Mouse (Mus musculus) heart, embryonic 13.5 days (tissue): Measurements from ENCODE around the gene Ddit4l. TPM values are rescaled to one million over a fixed set of nuclear protein-coding genes. Genes with fewer than 3 reads are reported as not detected.

Source experiments
- ATAC-seq: fragments of 200-750 bp; cut with Nextera tagmentation; 2 replicates; pipeline ENCODE4 v1.8.0; 2017; ENCODE audit warnings: moderate TSS enrichment; ENCODE audit not compliant: insufficient number of reproducible peaks, low FRiP score, low TSS enrichment; ENCODE audit errors: extremely low read depth
- H3K27ac ChIP-seq: fragments of 300-500 bp; sonication (generic); replicated peaks from 2 replicates; pipeline ENCODE4 v1.5.1; 2015; ENCODE audit warnings: moderate library complexity, mild to moderate bottlenecking, inconsistent platforms
- H3K27me3 ChIP-seq: fragments of 300-500 bp; sonication (generic); replicated peaks from 2 replicates; pipeline ENCODE4 v1.6.1; 2015; ENCODE audit warnings: mild to moderate bottlenecking, inconsistent platforms
- H3K36me3 ChIP-seq: fragments of 300-500 bp; sonication (generic); 2 replicates; pipeline ENCODE4 v1.6.1; 2015; ENCODE audit warnings: mild to moderate bottlenecking, inconsistent platforms
- H3K4me1 ChIP-seq: fragments of 300-500 bp; sonication (generic); 2 replicates; pipeline ENCODE4 v1.6.1; 2015; ENCODE audit warnings: inconsistent platforms
- H3K4me2 ChIP-seq: fragments of 300-500 bp; sonication (generic); 2 replicates; pipeline ENCODE4 v1.6.1; 2015; ENCODE audit warnings: inconsistent platforms, mild to moderate bottlenecking, moderate library complexity
- H3K4me3 ChIP-seq: fragments of 300-500 bp; sonication (generic); 2 replicates; pipeline ENCODE4 v1.5.1; 2015; ENCODE audit warnings: moderate library complexity, mild to moderate bottlenecking, inconsistent platforms
- H3K9ac ChIP-seq: fragments of 300-500 bp; sonication (generic); 2 replicates; pipeline ENCODE4 v1.6.1; 2015; ENCODE audit warnings: inconsistent platforms, mild to moderate bottlenecking, moderate library complexity
- H3K9me3 ChIP-seq: fragments of 300-500 bp; sonication (generic); 2 replicates; pipeline ENCODE4 v1.6.1; 2016; ENCODE audit warnings: inconsistent platforms
- WGBS: fragments of 180-500 bp; shearing (Covaris S2); methylation state at CpG from one replicate; pipeline ENCODE4 v1.1.7; 2015; ENCODE audit warnings: mixed read lengths; 5-methylcytosine and 5-hydroxymethylcytosine counted together
- polyA plus RNA-seq: library from polyadenylated mRNA; unstranded; fragments of >200 nt; fragmentation: Nextera tagmentation; extraction: Ambion mirVana; gene quantifications from 2 replicates; pipeline ENCODE4 v1.2.1, GENCODE M21; 2015

Ddit4l gene
- polyA plus RNA-seq, 1 experiment from 2014 or later = 6.3 TPM

- Histone ChIP-seq H3K27me3 (0 out of 2 replicates have a peak, but pooled peaks cover 3% of the 10 kb centered on the region), H3K27ac (no peak overlapping the region), H3K36me3 (no peaks in the 10 kb centered on the region), H3K4me2 (peak overlapping the region; percentile 98), H3K9ac (peak overlapping the region; percentile 80), H3K4me1 (peaks cover 25% of the 10 kb centered on the region), H3K9me3 (0 out of 2 replicates have a peak, but pooled peaks cover 3% of the 10 kb centered on the region), H3K4me3 (peak overlapping the region; percentile 73)
- ATAC-seq = 0 out of 2 replicates have a peak, but pooled peaks have one; percentile 33
- 40% methylated on average over 14 of the region's 14 CpGs for WGBS
Observed at GRCm38 (mm10) chr3:137622895-137623580, 1.6 kb downstream of the Ddit4l start.

GRCm38 (mm10) chr3:137623581-137624362 is 2.4 kb downstream of the Ddit4l start:
- Histone ChIP-seq H3K4me2 (peak overlapping the region; percentile 98), H3K4me1 (peaks cover 25% of the 10 kb centered on the region), H3K27ac (no peak overlapping the region), H3K4me3 (peak overlapping the region; percentile 73), H3K9ac (peak overlapping the region; percentile 80), H3K36me3 (no peaks in the 10 kb centered on the region), H3K27me3 (0 out of 2 replicates have a peak, but pooled peaks cover 3% of the 10 kb centered on the region), H3K9me3 (0 out of 2 replicates have a peak, but pooled peaks cover 3% of the 10 kb centered on the region)
- WGBS = 1% methylated on average over 47 of the region's 47 CpGs
- ATAC-seq = peak; percentile 75

- 0 out of 2 replicates have a peak, but pooled peaks cover 3% of the 10 kb centered on the region for H3K27me3 ChIP-seq
- H3K9me3 ChIP-seq = 0 out of 2 replicates have a peak, but pooled peaks cover 3% of the 10 kb centered on the region
- H3K27ac ChIP-seq = no peak overlapping the region
- peaks cover 25% of the 10 kb centered on the region for H3K4me1 ChIP-seq
- no peak overlapping the region for H3K4me3 ChIP-seq
- H3K36me3 ChIP-seq = no peaks in the 10 kb centered on the region
- H3K9ac ChIP-seq = no peak overlapping the region
- H3K4me2 ChIP-seq = 0 out of 2 replicates have a peak overlapping the region, but pooled peaks have one; percentile 98
- WGBS = 68% methylated on average over 5 of the region's 5 CpGs
- ATAC-seq = no peak
Observed at GRCm38 (mm10) chr3:137625054-137625453, 3.6 kb downstream of the Ddit4l start.

GRCm38 (mm10) chr3:137633726-137634125 is 12.3 kb downstream of the Ddit4l start:
- no peaks in the 10 kb centered on the region for H3K36me3 ChIP-seq
- H3K9me3 ChIP-seq = no peaks in the 10 kb centered on the region
- ATAC-seq = no peak
- no peak overlapping the region for H3K4me2 ChIP-seq
- H3K4me1 ChIP-seq = no peaks in the 10 kb centered on the region
- no peak overlapping the region for H3K27ac ChIP-seq
- WGBS = 66% methylated on average over 10 of the region's 10 CpGs
- H3K9ac ChIP-seq = no peak overlapping the region
- no peaks in the 10 kb centered on the region for H3K27me3 ChIP-seq
- no peak overlapping the region for H3K4me3 ChIP-seq

GRCm38 (mm10) chr3:137636571-137636970 is 15.2 kb downstream of the Ddit4l start:
- Histone ChIP-seq H3K36me3 (no peaks in the 10 kb centered on the region), H3K4me2 (no peak overlapping the region), H3K27ac (no peak overlapping the region), H3K9ac (no peak overlapping the region), H3K27me3 (no peaks in the 10 kb centered on the region), H3K9me3 (no peaks in the 10 kb centered on the region), H3K4me1 (no peaks in the 10 kb centered on the region), H3K4me3 (no peak overlapping the region)
- WGBS = 71% methylated on average over 4 of the region's 4 CpGs
- ATAC-seq = no peak

GRCm38 (mm10) chr3:137641238-137641637 is 19.8 kb downstream of the Ddit4l start:
- no peaks in the 10 kb centered on the region for H3K4me1 ChIP-seq
- no peak overlapping the region for H3K4me3 ChIP-seq
- 75% methylated on average over 5 of the region's 5 CpGs for WGBS

GRCm38 (mm10) chr3:137642137-137642536 is 20.7 kb downstream of the Ddit4l start:
- Histone ChIP-seq H3K36me3 (no peaks in the 10 kb centered on the region), H3K9ac (no peak overlapping the region), H3K27ac (no peak overlapping the region), H3K4me1 (no peaks in the 10 kb centered on the region), H3K4me2 (no peak overlapping the region), H3K9me3 (no peaks in the 10 kb centered on the region), H3K27me3 (no peaks in the 10 kb centered on the region), H3K4me3 (no peak overlapping the region)
- ATAC-seq = no peak
- WGBS = 66% methylated on average over 8 of the region's 8 CpGs

More at GRCm38 (mm10) chr3:137641238-137641637, 19.8 kb downstream of the Ddit4l start:
- H3K36me3 ChIP-seq = no peaks in the 10 kb centered on the region
- no peak overlapping the region for H3K9ac ChIP-seq
- ATAC-seq = no peak
- no peaks in the 10 kb centered on the region for H3K27me3 ChIP-seq
- no peak overlapping the region for H3K27ac ChIP-seq
- H3K4me2 ChIP-seq = no peak overlapping the region
- no peaks in the 10 kb centered on the region for H3K9me3 ChIP-seq

- Histone ChIP-seq H3K9ac (no peak overlapping the region), H3K4me3 (no peak overlapping the region), H3K27ac (no peak overlapping the region), H3K9me3 (no peaks in the 10 kb centered on the region), H3K27me3 (no peaks in the 10 kb centered on the region), H3K36me3 (no peaks in the 10 kb centered on the region), H3K4me1 (no peaks in the 10 kb centered on the region), H3K4me2 (no peak overlapping the region)
- ATAC-seq = no peak
- WGBS = 72% methylated on average over 3 of the region's 3 CpGs
Observed at GRCm38 (mm10) chr3:137642568-137642967, 21.2 kb downstream of the Ddit4l start.

GRCm38 (mm10) chr3:137644081-137644480 is 22.7 kb downstream of the Ddit4l start:
- WGBS = 80% methylated on average over 3 of the region's 3 CpGs
- no peak overlapping the region for H3K27ac ChIP-seq
- no peaks in the 10 kb centered on the region for H3K9me3 ChIP-seq
- ATAC-seq = no peak
- H3K4me2 ChIP-seq = no peak overlapping the region
- H3K27me3 ChIP-seq = no peaks in the 10 kb centered on the region
- H3K4me1 ChIP-seq = no peaks in the 10 kb centered on the region
- no peak overlapping the region for H3K9ac ChIP-seq
- no peak overlapping the region for H3K4me3 ChIP-seq
- H3K36me3 ChIP-seq = no peaks in the 10 kb centered on the region

- no peak overlapping the region for H3K9ac ChIP-seq
- no peaks in the 10 kb centered on the region for H3K4me1 ChIP-seq
- no peak overlapping the region for H3K4me3 ChIP-seq
- 77% methylated on average over 6 of the region's 6 CpGs for WGBS
- H3K4me2 ChIP-seq = no peak overlapping the region
- H3K27me3 ChIP-seq = no peaks in the 10 kb centered on the region
- no peak overlapping the region for H3K27ac ChIP-seq
- H3K9me3 ChIP-seq = no peaks in the 10 kb centered on the region
- ATAC-seq = no peak
- no peaks in the 10 kb centered on the region for H3K36me3 ChIP-seq
Observed at GRCm38 (mm10) chr3:137644947-137645346, 23.5 kb downstream of the Ddit4l start.

- no peak for ATAC-seq
- Histone ChIP-seq H3K4me2 (no peak overlapping the region), H3K9ac (no peak overlapping the region), H3K4me3 (no peak overlapping the region), H3K27me3 (no peaks in the 10 kb centered on the region), H3K27ac (no peak overlapping the region), H3K9me3 (no peaks in the 10 kb centered on the region), H3K36me3 (no peaks in the 10 kb centered on the region), H3K4me1 (no peaks in the 10 kb centered on the region)
- 76% methylated on average over 12 of the region's 12 CpGs for WGBS
Observed at GRCm38 (mm10) chr3:137647427-137648100, 26.2 kb downstream of the Ddit4l start.
